Mouse (Mus musculus) erythroblast, embryonic 14.5 days (primary cell): ENCODE results near the gene Bin2. TPM values are rescaled to one million over a fixed set of nuclear protein-coding genes. Genes with fewer than 3 reads are reported as not detected.
A peak's percentile ranks its signal among the peaks of the same experiment; 100 is the strongest.

Experiments used
- H3K27me3 ChIP-seq: 2 replicates; pipeline ENCODE4 v1.6.1; 2012; ENCODE audit warnings: inconsistent platforms; ENCODE audit not compliant: control insufficient read depth
- H3K36me3 ChIP-seq: 2 replicates; pipeline ENCODE4 v1.6.1; 2012; ENCODE audit warnings: mild to moderate bottlenecking, inconsistent platforms; ENCODE audit not compliant: control insufficient read depth
- H3K4me1 ChIP-seq: 2 replicates; pipeline ENCODE4 v1.6.1; 2012; ENCODE audit warnings: inconsistent platforms; ENCODE audit not compliant: control insufficient read depth
- H3K4me3 ChIP-seq: replicated peaks from 2 replicates; pipeline ENCODE3; 2012; ENCODE audit warnings: moderate library complexity, mild to moderate bottlenecking, inconsistent platforms
- H3K9me3 ChIP-seq: 2 replicates; pipeline ENCODE4 v1.6.1; 2012; ENCODE audit warnings: low read length, inconsistent platforms, mixed read lengths; ENCODE audit not compliant: control insufficient read depth
- GATA1 ChIP-seq: IDR thresholded peaks from 2 replicates; pipeline ENCODE4 v1.6.1; 2012; ENCODE audit warnings: low read length, inconsistent platforms, mixed read lengths
- TAL1 ChIP-seq: IDR thresholded peaks from 3 replicates; pipeline ENCODE4 v1.6.1; 2012; ENCODE audit warnings: low read length, inconsistent platforms, mixed read lengths
- polyA plus RNA-seq: library from polyadenylated mRNA; stranded (reverse); fragments of >175 nt; gene quantifications from 2 replicates; pipeline ENCODE4 v1.2.3, GENCODE M21; 2012

The Bin2 gene
- polyA plus RNA-seq, 1 experiment = 2.2 TPM

- H3K4me3 ChIP-seq = no peak overlapping the region
- H3K4me1 ChIP-seq = peaks cover 22% of the 10 kb centered on the region
- TF ChIP-seq GATA1 = no peak
- TF ChIP-seq TAL1 = no peak
- no peaks in the 10 kb centered on the region for H3K27me3 ChIP-seq
- H3K36me3 ChIP-seq = no peaks in the 10 kb centered on the region
- H3K9me3 ChIP-seq = no peaks in the 10 kb centered on the region
Observed at GRCm38 (mm10) chr15:100676521-100676920, 7.2 kb upstream of the Bin2 start.

GRCm38 (mm10) chr15:100675486-100675885 is 6.1 kb upstream of the Bin2 start:
- no peak overlapping the region for H3K4me3 ChIP-seq
- H3K4me1 ChIP-seq = peaks cover 22% of the 10 kb centered on the region
- TF ChIP-seq GATA1 = no peak
- TF ChIP-seq TAL1 = no peak
- no peaks in the 10 kb centered on the region for H3K27me3 ChIP-seq
- H3K36me3 ChIP-seq = no peaks in the 10 kb centered on the region
- H3K9me3 ChIP-seq = no peaks in the 10 kb centered on the region

DNA sequence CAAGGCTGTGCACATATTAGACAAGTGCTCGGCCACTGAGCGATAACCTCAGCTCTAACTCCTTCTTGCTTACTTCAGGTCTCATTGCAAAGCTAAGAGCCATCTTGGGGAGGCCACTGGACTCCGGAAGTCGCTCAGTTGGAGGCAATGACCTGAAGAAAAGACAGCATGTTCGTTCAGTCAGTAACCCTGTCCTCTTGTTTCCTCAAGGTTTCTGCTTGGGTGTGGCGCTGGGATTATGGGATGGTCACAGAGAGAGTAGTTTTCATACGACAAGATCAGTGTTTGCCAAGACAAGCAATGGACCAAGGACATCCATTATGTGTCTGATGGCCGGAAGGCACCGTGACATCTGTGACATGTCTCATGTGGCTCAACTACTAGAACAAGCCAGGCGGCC is 5.2 kb upstream of the Bin2 start:
- Histone ChIP-seq H3K9me3 (no peaks in the 10 kb centered on the region), H3K4me1 (peaks cover 26% of the 10 kb centered on the region), H3K36me3 (no peaks in the 10 kb centered on the region), H3K27me3 (peaks cover under 1% of the 10 kb centered on the region), H3K4me3 (no peak overlapping the region)
- TF ChIP-seq TAL1 = no peak
- no peak for TF ChIP-seq GATA1

- peaks cover 8% of the 10 kb centered on the region for H3K27me3 ChIP-seq
- peak overlapping the region; percentile 19 for H3K4me3 ChIP-seq
- H3K36me3 ChIP-seq = no peaks in the 10 kb centered on the region
- peaks cover 34% of the 10 kb centered on the region for H3K4me1 ChIP-seq
- TF ChIP-seq TAL1 (no peak), GATA1 (no peak)
- no peaks in the 10 kb centered on the region for H3K9me3 ChIP-seq
Observed at GRCm38 (mm10) chr15:100673585-100674391, 4.4 kb upstream of the Bin2 start.

- Histone ChIP-seq H3K4me1 (peaks cover 53% of the 10 kb centered on the region), H3K9me3 (no peaks in the 10 kb centered on the region), H3K4me3 (no peak overlapping the region)
Observed at GRCm38 (mm10) chr15:100670833-100671232, 1.5 kb upstream of the Bin2 start.

GRCm38 (mm10) chr15:100670004-100670403 is 651 bp upstream of the Bin2 start:
- Histone ChIP-seq H3K27me3 (peaks cover 22% of the 10 kb centered on the region), H3K36me3 (no peaks in the 10 kb centered on the region), H3K9me3 (no peaks in the 10 kb centered on the region), H3K4me1 (peaks cover 53% of the 10 kb centered on the region), H3K4me3 (no peak overlapping the region)
- TF ChIP-seq TAL1 (no peak), GATA1 (no peak)

More at GRCm38 (mm10) chr15:100670833-100671232, 1.5 kb upstream of the Bin2 start:
- Histone ChIP-seq H3K36me3 (no peaks in the 10 kb centered on the region), H3K27me3 (peaks cover 22% of the 10 kb centered on the region)
- TF ChIP-seq GATA1 = no peak
- no peak for TF ChIP-seq TAL1

DNA sequence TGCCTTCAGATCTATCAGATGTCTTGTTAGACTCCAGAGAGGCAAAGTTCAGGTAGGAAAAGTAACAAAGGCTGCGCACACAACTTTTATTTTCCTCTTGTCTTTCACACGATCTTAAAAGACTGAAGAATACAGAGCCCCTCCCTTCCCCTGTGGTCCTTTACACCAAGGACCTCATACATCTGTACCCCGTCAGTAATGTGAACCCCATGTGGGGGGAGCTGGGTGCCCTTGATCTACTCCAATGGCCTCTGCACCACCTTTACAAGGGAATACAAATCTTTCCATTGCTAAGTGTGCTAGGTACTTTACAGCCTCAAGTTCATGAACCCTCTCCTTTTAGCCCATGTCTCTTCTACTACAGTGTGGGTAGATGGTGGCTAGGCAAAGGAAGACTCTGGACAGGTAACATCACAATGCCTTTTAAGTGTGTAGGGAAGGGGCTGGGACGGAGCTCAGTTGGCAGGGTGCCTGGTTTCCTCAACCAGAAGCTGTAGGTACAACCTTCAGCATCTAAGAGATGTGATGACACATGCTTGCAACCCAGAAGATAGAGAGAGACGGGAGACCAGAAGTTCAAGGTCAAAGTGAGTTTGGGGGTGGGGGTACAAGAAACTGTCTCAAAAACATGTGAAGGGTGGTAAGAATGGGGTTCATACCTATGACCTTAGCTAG is 1.3 kb downstream of the Bin2 start:
- TF ChIP-seq GATA1 (no peak), TAL1 (no peak)
- H3K4me1 ChIP-seq = peaks cover 37% of the 10 kb centered on the region
- no peaks in the 10 kb centered on the region for H3K9me3 ChIP-seq
- H3K4me3 ChIP-seq = no peak overlapping the region
- no peaks in the 10 kb centered on the region for H3K36me3 ChIP-seq
- peaks cover 22% of the 10 kb centered on the region for H3K27me3 ChIP-seq

DNA sequence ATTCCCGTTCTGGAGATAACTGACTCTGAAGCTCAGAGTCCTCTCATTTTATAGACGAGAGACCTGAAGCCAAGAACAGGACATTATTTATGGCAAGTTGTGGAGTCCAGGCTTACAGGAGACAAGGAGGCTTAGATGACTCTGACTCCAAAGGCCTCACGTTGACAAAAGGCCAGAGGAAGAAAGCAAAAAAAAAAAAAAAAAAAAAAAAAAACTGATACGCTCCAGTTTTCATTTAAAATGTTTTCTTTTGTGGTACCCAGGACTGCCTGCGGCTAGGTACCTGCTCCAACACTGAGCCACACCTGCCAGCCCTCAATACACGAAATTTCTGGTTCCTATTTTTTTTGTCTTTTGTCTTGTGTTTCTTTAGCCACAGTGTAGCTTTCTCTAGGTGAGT is 1.9 kb downstream of the Bin2 start:
- no peaks in the 10 kb centered on the region for H3K36me3 ChIP-seq
- H3K4me1 ChIP-seq = peaks cover 37% of the 10 kb centered on the region
- H3K4me3 ChIP-seq = no peak overlapping the region

GRCm38 (mm10) chr15:100666851-100667250 is 2.5 kb downstream of the Bin2 start:
- H3K27me3 ChIP-seq = peaks cover 22% of the 10 kb centered on the region
- H3K4me1 ChIP-seq = peaks cover 37% of the 10 kb centered on the region
- no peak for TF ChIP-seq TAL1
- no peak for TF ChIP-seq GATA1
- no peak overlapping the region for H3K4me3 ChIP-seq
- H3K36me3 ChIP-seq = no peaks in the 10 kb centered on the region
- no peaks in the 10 kb centered on the region for H3K9me3 ChIP-seq

More for the DNA sequence above, 1.9 kb downstream of the Bin2 start:
- peaks cover 22% of the 10 kb centered on the region for H3K27me3 ChIP-seq
- TF ChIP-seq GATA1 (no peak), TAL1 (no peak)
- H3K9me3 ChIP-seq = no peaks in the 10 kb centered on the region
